Mouse (Mus musculus): ENCODE data around the gene Rpp21. TPM values are rescaled to one million over a fixed set of nuclear protein-coding genes. Genes with fewer than 3 reads are reported as not detected.

The Rpp21 gene
- total and polyA plus RNA-seq, 3 experiments: 63.9 to 86.9 (median 67.4) TPM

- Histone ChIP-seq H3K4me1 (ENCODE audit: insufficient read depth, low read depth, low read length) (no peaks in the 10 kb centered on the region), H3K9me3 (replicated peaks) (no peaks in the 10 kb centered on the region; the same call in 1 of the 2 replicates), H3K36me3 (replicated peaks) (no peaks in the 10 kb centered on the region), H3K4me3 (ENCODE audit: low read depth, low read length) (no peak overlapping the region), H3K27me3 (ENCODE audit: insufficient read depth, low read length) (peaks cover 12% of the 10 kb centered on the region)
- DNase-seq (ENCODE audit: low spot score) (no peak), ATAC-seq (ENCODE audit: extremely low read depth, insufficient number of reproducible peaks, low FRiP score, poor library complexity, severe bottlenecking) (no peak)
- TF ChIP-seq POLR2AphosphoS5 (IDR thresholded peaks at IDR 0.05; ENCODE audit: insufficient replicate concordance, low read depth, low read length): no peak
- no peak for TF ChIP-seq CTCF (IDR thresholded peaks at IDR 0.05; ENCODE audit: low read depth, low read length)
Observed at GRCm38 (mm10) chr17:36226921-36227320, 30.9 kb downstream of the Rpp21 start.

DNA sequence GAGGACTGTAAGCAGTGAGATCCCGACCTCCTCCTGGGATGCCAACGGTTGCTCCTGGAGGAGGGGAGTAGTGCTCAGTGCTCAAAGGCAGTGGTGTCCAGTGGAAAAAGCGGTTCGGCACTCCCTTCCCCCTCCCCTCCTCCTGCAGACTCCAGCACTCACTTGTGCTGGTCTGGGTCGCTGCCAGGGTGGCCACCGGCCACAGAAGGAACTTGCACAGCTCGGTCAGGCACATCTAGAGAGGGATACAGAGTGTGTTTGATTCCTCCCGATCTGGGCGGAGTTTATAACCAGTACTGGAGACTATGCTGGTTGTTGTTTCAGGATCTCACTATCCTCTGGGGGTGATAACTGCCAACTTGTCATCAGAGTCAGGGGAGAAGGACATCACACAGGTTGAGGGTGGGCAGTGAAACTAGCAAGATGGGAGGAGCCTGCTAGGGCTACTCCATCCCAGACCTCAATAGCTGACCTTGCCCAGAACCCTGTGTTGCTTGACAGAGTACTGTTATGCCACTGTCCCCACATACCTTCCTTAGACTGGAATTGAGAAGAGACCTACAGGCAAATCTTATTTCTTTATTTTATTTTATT, 32.5 kb downstream of the Rpp21 start:
- Histone ChIP-seq H3K36me3 (replicated peaks) (no peaks in the 10 kb centered on the region), H3K4me1 (ENCODE audit: insufficient read depth, low read depth, low read length) (no peaks in the 10 kb centered on the region), H3K9me3 (replicated peaks) (no peaks in the 10 kb centered on the region), H3K27me3 (ENCODE audit: insufficient read depth, low read length) (peaks cover 12% of the 10 kb centered on the region; the same call in 1 of the 2 replicates), H3K4me3 (ENCODE audit: low read depth, low read length) (no peak overlapping the region)
- ATAC-seq (ENCODE audit: extremely low read depth, insufficient number of reproducible peaks, low FRiP score, poor library complexity, severe bottlenecking) (no peak), DNase-seq (ENCODE audit: low spot score) (no peak)
- TF ChIP-seq CTCF (IDR thresholded peaks at IDR 0.05; ENCODE audit: low read depth, low read length) (no peak), GATA1 (IDR thresholded peaks at IDR 0.05; ENCODE audit: borderline replicate concordance, low read length) (no peak), TAL1 (conservative IDR thresholded peaks at IDR 0.05; ENCODE audit: low read depth, low read length) (no peak), POLR2AphosphoS5 (IDR thresholded peaks at IDR 0.05; ENCODE audit: insufficient replicate concordance, low read depth, low read length) (no peak)

GRCm38 (mm10) chr17:36224451-36224850, 33.4 kb downstream of the Rpp21 start:
- DNase-seq (ENCODE audit: low spot score): no peak
- H3K36me3 ChIP-seq (replicated peaks): no peaks in the 10 kb centered on the region
- H3K4me1 ChIP-seq (ENCODE audit: insufficient read depth, low read depth, low read length): no peaks in the 10 kb centered on the region
- no peak overlapping the region for H3K4me3 ChIP-seq (ENCODE audit: low read depth, low read length)
- no peak for ATAC-seq (ENCODE audit: extremely low read depth, insufficient number of reproducible peaks, low FRiP score, poor library complexity, severe bottlenecking)
- H3K27me3 ChIP-seq (ENCODE audit: insufficient read depth, low read length): peaks cover 12% of the 10 kb centered on the region; the same call in 1 of the 2 replicates
- no peaks in the 10 kb centered on the region for H3K9me3 ChIP-seq (replicated peaks)
- no peak for TF ChIP-seq GATA2 (IDR thresholded peaks at IDR 0.05; ENCODE audit: borderline replicate concordance, low read depth, low read length)

- ATAC-seq (ENCODE audit: extremely low read depth, insufficient number of reproducible peaks, low FRiP score, poor library complexity, severe bottlenecking) (no peak), DNase-seq (ENCODE audit: low spot score) (no peak)
- Histone ChIP-seq H3K9me3 (replicated peaks) (no peaks in the 10 kb centered on the region), H3K4me1 (ENCODE audit: insufficient read depth, low read depth, low read length) (no peaks in the 10 kb centered on the region), H3K36me3 (replicated peaks) (no peaks in the 10 kb centered on the region), H3K27me3 (ENCODE audit: insufficient read depth, low read length) (no peaks in the 10 kb centered on the region), H3K4me3 (ENCODE audit: low read depth, low read length) (no peak overlapping the region)
- TF ChIP-seq GATA2 (IDR thresholded peaks at IDR 0.05; ENCODE audit: borderline replicate concordance, low read depth, low read length): no peak
- no peak for TF ChIP-seq CTCF (IDR thresholded peaks at IDR 0.05; ENCODE audit: low read depth, low read length)
- no peak for TF ChIP-seq TAL1 (conservative IDR thresholded peaks at IDR 0.05; ENCODE audit: low read depth, low read length)
- TF ChIP-seq POLR2AphosphoS5 (IDR thresholded peaks at IDR 0.05; ENCODE audit: insufficient replicate concordance, low read depth, low read length): no peak
- TF ChIP-seq GATA1 (IDR thresholded peaks at IDR 0.05; ENCODE audit: borderline replicate concordance, low read length): no peak
Observed at GRCm38 (mm10) chr17:36218594-36219155, 39.2 kb downstream of the Rpp21 start.

GRCm38 (mm10) chr17:36215586-36215985, 42.3 kb downstream of the Rpp21 start:
- no peak overlapping the region for H3K4me3 ChIP-seq (ENCODE audit: low read depth, low read length)
- no peaks in the 10 kb centered on the region for H3K27me3 ChIP-seq (ENCODE audit: insufficient read depth, low read length)
- no peaks in the 10 kb centered on the region for H3K36me3 ChIP-seq (replicated peaks)
- DNase-seq (ENCODE audit: low spot score) (no peak), ATAC-seq (ENCODE audit: extremely low read depth, insufficient number of reproducible peaks, low FRiP score, poor library complexity, severe bottlenecking) (no peak)
- H3K9me3 ChIP-seq (replicated peaks): no peaks in the 10 kb centered on the region
- TF ChIP-seq POLR2AphosphoS5 (IDR thresholded peaks at IDR 0.05; ENCODE audit: insufficient replicate concordance, low read depth, low read length) (no peak), GATA1 (IDR thresholded peaks at IDR 0.05; ENCODE audit: borderline replicate concordance, low read length) (no peak), GATA2 (IDR thresholded peaks at IDR 0.05; ENCODE audit: borderline replicate concordance, low read depth, low read length) (no peak), TAL1 (conservative IDR thresholded peaks at IDR 0.05; ENCODE audit: low read depth, low read length) (no peak), CTCF (IDR thresholded peaks at IDR 0.05; ENCODE audit: low read depth, low read length) (no peak)
- H3K4me1 ChIP-seq (ENCODE audit: insufficient read depth, low read depth, low read length): no peaks in the 10 kb centered on the region

DNA sequence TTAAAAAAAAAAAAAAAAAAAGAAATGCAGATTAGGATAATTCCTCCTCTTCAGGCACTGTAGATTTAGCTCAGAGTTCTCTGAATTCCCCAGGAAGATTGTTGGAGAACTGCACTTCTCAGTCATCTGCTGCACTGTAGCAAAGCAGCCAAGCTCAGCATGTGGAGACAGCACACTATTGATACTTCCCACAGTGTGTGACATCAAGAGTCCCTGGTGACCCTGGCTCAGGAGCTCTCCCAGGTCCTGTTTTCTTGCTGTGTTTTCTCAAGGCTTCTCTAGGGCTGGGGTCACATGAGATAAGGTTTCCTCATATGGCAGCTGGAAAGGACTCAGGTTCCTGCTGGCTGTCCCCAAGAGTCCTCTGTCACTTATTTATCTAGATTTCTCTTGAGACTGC, 51.0 kb downstream of the Rpp21 start:
- DNase-seq (ENCODE audit: low spot score) (no peak), ATAC-seq (ENCODE audit: extremely low read depth, insufficient number of reproducible peaks, low FRiP score, poor library complexity, severe bottlenecking) (no peak)
- H3K4me1 ChIP-seq (ENCODE audit: insufficient read depth, low read depth, low read length): no peaks in the 10 kb centered on the region
- TF ChIP-seq GATA1 (IDR thresholded peaks at IDR 0.05; ENCODE audit: borderline replicate concordance, low read length) (no peak), CTCF (IDR thresholded peaks at IDR 0.05; ENCODE audit: low read depth, low read length) (no peak), POLR2AphosphoS5 (IDR thresholded peaks at IDR 0.05; ENCODE audit: insufficient replicate concordance, low read depth, low read length) (no peak), GATA2 (IDR thresholded peaks at IDR 0.05; ENCODE audit: borderline replicate concordance, low read depth, low read length) (no peak), TAL1 (conservative IDR thresholded peaks at IDR 0.05; ENCODE audit: low read depth, low read length) (no peak)
- H3K9me3 ChIP-seq (replicated peaks): no peaks in the 10 kb centered on the region
- no peak overlapping the region for H3K4me3 ChIP-seq (ENCODE audit: low read depth, low read length)
- H3K27me3 ChIP-seq (ENCODE audit: insufficient read depth, low read length): no peaks in the 10 kb centered on the region
- H3K36me3 ChIP-seq (replicated peaks): no peaks in the 10 kb centered on the region

Measured in G1E (cell line).